Mouse (Mus musculus) spleen, adult 2 months (tissue): Measurements from ENCODE around the gene Sh3gl2.

Experiments used
- CTCF ChIP-seq: fragments of 200-500 bp; IDR thresholded peaks from 2 replicates; pipeline ENCODE4 v1.5.1; 2011; ENCODE audit warnings: mild to moderate bottlenecking, inconsistent platforms; ENCODE audit not compliant: insufficient read depth, insufficient read length, insufficient replicate concordance; ENCODE audit errors: extremely low read depth
- POLR2A ChIP-seq: fragments of 200-500 bp; IDR thresholded peaks from 2 replicates; pipeline ENCODE4 v1.6.1; 2011; ENCODE audit warnings: low read depth, low read length, inconsistent platforms

GRCm38 (mm10) chr4:85588928-85589327, 384.0 kb downstream of the Sh3gl2 start:
- TF ChIP-seq CTCF (no peak), POLR2A (no peak)
